Mouse (Mus musculus): ENCODE measurements at regions not wholly inside any gene's neighbourhood (a gene's known extent, or its start where the extent isn't known, plus 50 kb on each side); places are given as distances from the start of the nearest gene placed in this dataset.
A peak's percentile ranks its signal among the peaks of the same experiment; 100 is the strongest.

GRCm38 (mm10) chr13:32547126-32547525 is 208.6 kb upstream of the Gmds start:
- intact Hi-C loops (cut with DNase I), result no loop called here
- DNase-seq (ENCODE audit: low spot score), result no peak

DNA sequence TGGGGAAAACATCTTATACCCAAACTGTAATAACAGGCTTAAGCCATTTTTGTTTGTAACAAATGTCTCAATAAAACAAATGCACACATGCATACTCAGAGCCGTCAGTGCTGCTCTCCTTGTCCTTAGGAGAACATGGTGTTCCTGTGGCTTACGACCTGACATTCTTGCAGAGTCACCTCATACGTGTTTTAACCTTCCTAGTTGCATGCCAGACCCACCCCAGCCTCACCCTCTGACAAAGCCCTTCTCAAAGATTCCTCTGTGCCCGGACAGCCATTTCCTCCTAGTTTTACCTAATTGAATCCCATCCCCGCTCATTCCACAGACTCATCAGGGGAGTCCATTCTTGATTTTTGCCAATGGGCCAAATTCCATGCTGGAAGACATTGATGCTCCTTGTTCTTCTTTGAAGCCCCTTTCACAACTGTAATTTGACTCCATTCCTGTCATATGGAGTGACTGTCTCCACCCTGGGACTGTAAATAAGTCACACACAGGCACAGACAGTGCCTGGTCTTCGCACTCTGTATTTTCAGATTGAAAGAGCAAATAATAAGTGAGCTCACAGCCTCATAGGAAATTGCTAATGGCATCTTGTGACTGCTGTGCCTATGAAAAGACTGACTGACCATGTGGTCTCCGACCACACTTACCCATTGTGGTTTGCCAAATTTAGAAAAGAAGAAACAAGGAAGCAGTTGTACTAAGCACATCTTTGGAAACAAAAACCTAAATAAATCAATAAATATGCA is 206.6 kb upstream of the Gmds start:
- no peak for DNase-seq (ENCODE audit: low spot score)
- intact Hi-C loops (cut with DNase I), result no loop called here

DNA sequence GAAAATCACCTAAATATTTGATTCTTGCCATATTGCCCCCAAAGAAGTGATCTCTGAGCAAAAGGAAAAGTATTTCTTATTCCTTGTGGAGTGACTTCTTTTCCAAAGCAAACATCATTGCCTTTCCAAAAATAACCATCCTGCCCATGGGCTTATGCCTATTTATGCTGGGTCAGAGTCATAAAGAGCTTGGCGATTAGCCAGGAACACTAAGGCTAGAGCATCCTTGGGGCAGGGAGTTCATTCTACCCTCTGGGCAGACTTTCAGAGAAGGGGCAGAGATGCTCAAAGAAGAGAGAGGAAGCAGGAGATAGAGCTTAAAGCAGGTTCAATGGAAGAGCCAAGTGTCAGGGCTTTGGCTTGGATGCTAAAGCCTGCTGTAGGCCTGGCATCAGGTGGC is 203.1 kb upstream of the Gmds start:
- intact Hi-C loops (cut with DNase I), result no loop called here
- no peak for DNase-seq (ENCODE audit: low spot score)

- DNase-seq (ENCODE audit: low spot score), result no peak
- intact Hi-C loops (cut with DNase I), result no loop called here
Observed at GRCm38 (mm10) chr13:32536241-32536640, 197.7 kb upstream of the Gmds start.

DNA sequence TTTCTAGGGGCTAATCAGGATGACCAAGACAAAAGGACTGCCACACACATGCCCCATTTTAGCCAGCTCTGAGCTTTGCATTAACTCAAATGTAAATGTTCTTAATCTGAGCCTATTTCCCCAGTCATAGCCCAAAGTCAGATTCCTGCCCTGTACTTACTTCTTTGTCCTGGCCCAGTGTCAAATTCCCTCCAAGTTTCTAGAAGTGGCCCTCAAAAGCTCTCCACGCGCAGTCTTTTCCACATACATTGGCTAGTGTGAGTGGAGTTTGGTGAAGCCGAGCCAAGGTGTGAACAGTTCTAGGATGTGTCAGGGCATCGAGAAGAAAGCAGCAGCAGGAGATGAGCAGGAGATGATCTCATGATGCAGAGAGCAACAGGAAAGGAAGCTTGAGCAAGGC is 197.1 kb upstream of the Gmds start:
- intact Hi-C loops (cut with DNase I), result no loop called here

DNA sequence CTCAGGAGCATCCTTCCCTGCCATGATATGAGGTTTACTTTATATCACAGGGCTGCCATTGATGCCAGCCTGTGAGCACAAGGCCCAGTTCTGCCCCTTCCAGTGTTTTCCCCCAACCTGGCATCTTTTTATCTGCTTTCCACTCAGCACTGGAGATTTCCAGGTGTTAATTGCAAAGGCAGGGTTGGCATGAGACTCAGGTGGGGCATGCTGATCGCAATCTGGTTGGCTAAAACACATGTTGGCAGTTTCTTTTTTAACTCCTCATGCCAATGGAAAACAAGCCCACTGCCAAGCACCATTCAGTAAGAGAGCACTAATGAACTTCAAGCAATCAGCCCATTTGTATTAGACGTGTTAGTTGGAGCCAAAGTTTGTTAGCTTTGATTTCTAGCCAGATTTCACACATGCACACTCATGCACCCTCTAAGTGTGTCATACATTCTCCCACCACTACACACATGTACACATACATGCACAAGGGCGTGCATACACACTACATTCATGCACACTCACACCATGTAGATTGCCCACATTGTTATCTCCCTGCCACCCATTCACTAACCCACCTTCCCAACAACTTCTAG is 192.5 kb upstream of the Gmds start:
- no peak for DNase-seq (ENCODE audit: low spot score)
- intact Hi-C loops (cut with DNase I), result no loop called here

More for the DNA sequence above, 197.1 kb upstream of the Gmds start:
- DNase-seq (ENCODE audit: low spot score), result no peak

DNA sequence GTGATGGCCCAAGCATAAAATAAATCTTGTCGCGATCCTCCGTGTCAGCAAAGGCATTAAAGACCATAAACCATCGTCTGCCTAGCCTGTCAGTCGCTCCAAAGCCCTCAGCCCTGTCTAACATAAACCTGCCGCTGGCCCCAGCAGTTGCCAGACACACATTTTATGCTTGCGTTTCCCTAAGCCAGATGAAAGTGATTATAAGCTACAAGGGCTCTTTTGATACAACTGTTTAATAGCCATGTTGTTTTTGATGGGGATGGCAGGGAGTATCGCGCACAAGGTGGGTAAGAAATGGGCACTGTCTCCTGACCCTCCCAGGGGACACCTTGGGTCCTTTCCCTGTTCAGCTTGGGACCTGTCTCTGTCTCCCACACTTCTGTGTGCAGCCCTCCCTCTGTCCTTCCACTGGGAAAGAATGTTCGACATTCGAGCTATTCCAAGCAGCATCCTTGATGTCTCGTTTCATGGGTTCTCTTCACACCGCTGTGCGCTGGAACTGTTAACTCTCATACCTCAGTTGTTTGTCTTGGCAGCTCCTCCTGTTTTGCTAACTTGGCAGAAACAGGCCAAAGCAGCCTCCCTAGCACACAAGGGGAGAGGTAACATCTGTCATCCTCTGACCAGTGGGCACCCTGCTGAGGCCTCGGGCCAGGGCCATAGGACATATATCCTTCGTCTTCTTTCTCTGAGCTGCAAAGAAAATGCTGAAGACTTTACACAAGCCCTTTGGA is 180.2 kb upstream of the Gmds start:
- intact Hi-C loops (cut with DNase I), result no loop called here
- no peak for DNase-seq (ENCODE audit: low spot score)

DNA sequence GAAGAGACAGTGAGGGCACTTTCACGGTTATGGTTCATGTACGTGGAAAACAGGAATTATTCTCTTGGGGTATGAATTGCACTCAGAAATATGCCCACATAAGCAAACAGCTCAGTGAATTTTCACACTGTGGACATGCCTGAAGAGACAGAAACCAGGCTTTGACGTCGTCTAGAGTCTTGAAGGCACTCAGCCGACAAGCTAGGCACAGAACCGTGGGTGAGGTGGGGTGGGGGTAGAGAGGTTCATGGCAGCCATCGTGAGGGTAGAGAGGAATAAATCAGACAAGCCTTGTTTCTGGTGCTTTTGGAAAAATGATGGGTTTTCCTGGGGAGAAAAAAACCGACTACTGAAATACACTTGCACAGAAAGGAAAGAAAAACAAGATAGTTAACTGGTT is 179.0 kb upstream of the Gmds start:
- intact Hi-C loops (cut with DNase I), result no loop called here
- no peak for DNase-seq (ENCODE audit: low spot score)

DNA sequence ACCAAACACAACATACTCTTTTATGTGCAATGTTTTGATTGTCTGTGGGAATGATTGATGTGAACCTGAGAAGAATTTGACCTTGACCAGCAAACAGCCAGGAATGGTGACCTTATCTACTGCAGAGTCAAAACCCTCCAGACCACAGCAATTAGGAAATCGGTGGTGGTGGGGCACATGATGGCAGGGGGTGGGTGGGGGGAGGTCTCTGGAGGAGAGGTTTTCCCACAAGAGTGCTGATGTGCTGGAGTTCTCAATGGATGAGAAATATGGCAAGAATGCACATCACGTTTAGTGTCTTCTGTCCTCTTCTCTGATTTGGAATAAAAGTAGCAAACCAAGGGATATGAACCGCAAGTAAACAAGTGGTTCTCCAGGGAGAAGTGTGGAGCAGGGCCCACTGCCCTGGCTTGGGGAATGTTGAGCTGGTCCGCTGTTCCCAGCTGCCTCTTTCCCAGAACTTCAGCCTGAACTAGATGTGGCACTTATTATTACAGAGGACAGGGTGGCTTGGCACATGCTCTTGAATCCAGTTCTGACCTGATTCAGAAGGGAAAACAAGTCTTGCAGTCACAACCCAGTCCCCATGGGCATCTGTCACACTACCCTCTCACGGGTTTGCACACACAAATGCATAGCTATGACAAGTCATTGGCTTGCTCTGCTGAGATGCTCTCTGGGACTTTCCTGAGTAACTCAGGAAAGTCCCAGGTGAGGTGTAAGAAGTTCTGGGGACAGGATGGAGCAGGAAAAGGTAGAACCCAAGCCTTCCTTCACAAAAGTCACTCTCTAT is 170.9 kb upstream of the Gmds start:
- no peak for DNase-seq (ENCODE audit: low spot score)
- intact Hi-C loops (cut with DNase I), result no loop called here

DNA sequence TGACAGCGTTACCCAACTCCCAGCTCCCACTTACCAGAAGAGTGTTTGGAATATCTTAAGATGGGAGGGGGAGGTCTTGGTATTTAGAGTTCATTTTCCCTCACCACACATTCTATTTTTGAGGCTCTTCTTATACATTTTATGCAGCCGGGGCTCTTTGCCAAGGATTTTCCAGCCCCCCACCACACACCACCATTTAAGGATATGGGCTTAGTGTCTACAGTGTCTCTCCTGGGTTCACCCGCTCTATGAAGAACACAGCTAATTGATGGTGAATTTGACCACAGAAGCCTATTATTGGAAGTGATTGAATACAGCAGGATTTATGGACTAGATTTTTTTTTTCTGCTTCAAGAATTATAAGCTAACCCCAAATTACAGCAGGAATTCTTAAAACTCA is 169.9 kb upstream of the Gmds start:
- intact Hi-C loops (cut with DNase I), result no loop called here
- no peak for DNase-seq (ENCODE audit: low spot score)

- DNase-seq (ENCODE audit: low spot score), result no peak
- intact Hi-C loops (cut with DNase I), result no loop called here
Observed at GRCm38 (mm10) chr13:32507825-32508224, 169.3 kb upstream of the Gmds start.

- no peak for DNase-seq (ENCODE audit: low spot score)
- intact Hi-C loops (cut with DNase I), result loop anchor here (5.0 to 10.0 kb wide), 3 partner anchors 104 to 283 kb away; no protein-coding TSS in a partner anchor
Observed at GRCm38 (mm10) chr13:32498205-32498790, 159.8 kb upstream of the Gmds start.

GRCm38 (mm10) chr13:32496263-32496662 is 157.7 kb upstream of the Gmds start:
- intact Hi-C loops (cut with DNase I), result loop anchor here (5.0 to 10.0 kb wide), 3 partner anchors 106 to 281 kb away; no protein-coding TSS in a partner anchor
- no peak for DNase-seq (ENCODE audit: low spot score)

DNA sequence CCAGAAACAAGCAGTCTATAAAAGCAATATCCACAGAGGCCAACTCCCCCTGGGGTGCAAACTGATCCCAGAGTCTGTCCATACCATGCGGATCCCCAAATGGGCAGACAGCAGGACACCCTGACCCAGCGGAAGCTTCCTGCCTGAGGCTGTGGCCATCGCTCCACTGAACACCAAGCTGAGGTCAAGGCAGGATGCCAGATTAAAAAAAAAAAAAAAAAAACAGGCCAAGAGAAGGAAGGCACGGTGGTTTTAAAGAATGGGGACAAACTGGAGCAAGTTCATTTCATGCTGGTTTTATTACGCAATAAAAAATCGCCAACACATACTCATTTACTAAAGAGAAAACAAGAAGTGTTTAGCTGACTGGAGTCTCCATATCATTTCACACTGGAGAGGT is 156.5 kb upstream of the Gmds start:
- no peak for DNase-seq (ENCODE audit: low spot score)
- intact Hi-C loops (cut with DNase I), result loop anchor here (5.0 to 10.0 kb wide), 3 partner anchors 107 to 280 kb away; no protein-coding TSS in a partner anchor

DNA sequence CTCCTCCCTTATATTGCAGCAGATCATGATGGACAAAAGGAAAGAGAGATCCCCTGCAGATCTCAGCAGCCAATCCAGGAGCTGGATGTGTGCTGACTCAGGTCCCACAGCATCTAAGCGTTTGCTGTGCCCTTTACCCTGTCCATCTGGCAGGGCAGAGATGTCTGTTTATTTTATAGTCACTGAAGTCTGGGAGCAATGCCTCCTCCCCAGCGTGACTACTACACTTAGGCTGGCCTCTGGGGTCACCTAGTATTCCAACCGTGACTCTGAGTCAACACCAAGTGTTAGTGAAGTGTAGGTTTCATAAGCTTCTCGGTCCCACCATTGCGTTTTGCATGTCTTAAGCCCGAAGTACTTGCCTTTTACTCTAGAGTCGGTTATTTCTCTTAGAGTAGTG is 155.3 kb upstream of the Gmds start:
- intact Hi-C loops (cut with DNase I), result loop anchor here (2.0 to 10.0 kb wide), 3 partner anchors 181 to 692 kb away; no protein-coding TSS in a partner anchor
- DNase-seq (ENCODE audit: low spot score), result no peak

DNA sequence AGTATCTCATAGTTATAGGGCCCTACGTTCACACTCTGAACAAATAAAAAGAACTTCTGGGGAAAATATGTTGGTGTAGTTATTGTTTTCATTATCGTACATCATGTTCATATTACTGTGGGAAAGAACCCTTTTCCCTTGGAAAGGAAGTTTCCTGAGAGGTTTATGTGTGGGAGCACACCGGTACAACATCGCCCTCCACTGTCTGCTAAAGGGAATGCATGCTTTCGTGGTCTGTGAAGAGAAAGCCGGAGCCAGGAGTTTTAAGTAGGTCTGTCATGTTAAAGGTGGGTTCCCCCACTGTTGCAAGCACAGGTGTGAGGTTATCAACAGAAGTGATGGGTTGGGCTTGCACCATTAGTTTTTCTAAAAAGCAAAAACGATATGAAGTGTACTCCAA is 154.8 kb upstream of the Gmds start:
- intact Hi-C loops (cut with DNase I), result loop anchor here (2.0 to 10.0 kb wide), 3 partner anchors 181 to 691 kb away; no protein-coding TSS in a partner anchor
- peak; percentile 17 for DNase-seq (ENCODE audit: low spot score)

- intact Hi-C loops (cut with DNase I), result loop anchor here (2.0 to 10.0 kb wide), 3 partner anchors 180 to 690 kb away; no protein-coding TSS in a partner anchor
- no peak for DNase-seq (ENCODE audit: low spot score)
Observed at GRCm38 (mm10) chr13:32492566-32492965, 154.0 kb upstream of the Gmds start.

DNA sequence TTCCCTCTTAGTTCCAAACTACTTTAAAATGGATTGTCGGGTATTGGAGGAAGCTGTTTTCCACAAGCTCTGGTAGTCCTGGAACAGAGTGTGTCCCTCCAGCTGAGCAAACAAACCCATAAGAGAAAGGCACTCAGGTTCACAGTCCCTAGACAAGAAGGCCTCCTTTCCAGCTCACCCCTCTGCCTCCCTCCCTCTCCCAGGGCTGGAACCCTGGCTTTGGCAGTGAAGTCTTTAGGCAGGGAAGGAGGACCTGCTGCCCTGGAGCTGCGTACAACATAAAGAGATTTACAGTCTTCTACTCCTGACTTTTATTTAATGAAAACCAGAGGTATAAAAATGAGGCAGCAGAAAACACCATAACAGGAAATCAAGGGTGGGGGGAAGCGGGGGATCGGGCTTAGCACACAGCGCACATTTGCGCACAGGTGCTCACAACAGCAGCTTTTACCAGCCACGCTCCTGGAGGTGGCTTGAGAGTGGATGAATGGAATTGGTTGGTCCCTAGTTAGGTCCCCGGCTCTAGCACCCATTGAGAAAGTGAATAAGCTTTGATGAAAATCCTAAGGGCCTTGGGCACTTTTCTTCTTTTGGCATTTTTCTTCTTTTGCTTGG is 143.0 kb upstream of the Gmds start:
- intact Hi-C loops (cut with DNase I), result no loop called here
- no peak for DNase-seq (ENCODE audit: low spot score)

GRCm38 (mm10) chr13:32480029-32480428 is 141.5 kb upstream of the Gmds start:
- no peak for DNase-seq (ENCODE audit: low spot score)
- intact Hi-C loops (cut with DNase I), result no loop called here
